Mouse (Mus musculus) CH12.LX (cell line): ENCODE measurements at regions not wholly inside any gene's neighbourhood (a gene's known extent, or its start where the extent isn't known, plus 50 kb on each side); places are given as distances from the start of the nearest gene placed in this dataset.
"Not testable (repeated sequence)": the region's sequence is repeated elsewhere in the genome, so short reads cannot be mapped to it uniquely, and the experiment has no call there.

ENCODE experiments used
- DNase-seq: peaks from one replicate; pipeline ENCODE4 v3.0.0-alpha.2; 2013; ENCODE audit errors: extremely low read depth
- H3K27ac ChIP-seq: 2 replicates; pipeline ENCODE4 v1.5.1; 2012; ENCODE audit warnings: low read depth, mild to moderate bottlenecking, control low read depth, moderate library complexity; ENCODE audit not compliant: insufficient read depth
- H3K27me3 ChIP-seq: replicated peaks from 2 replicates; pipeline ENCODE3; 2012; ENCODE audit warnings: inconsistent platforms
- H3K36me3 ChIP-seq, 2 experiments: replicated peaks in 1 of 2; 2 replicates each; pipeline versions ENCODE3 to v1.6.1; 2012; ENCODE audit warnings: inconsistent platforms in 1 of 2, low read length in 1 of 2, mild to moderate bottlenecking in 1 of 2, mixed read lengths in 1 of 2, moderate library complexity in 1 of 2; ENCODE audit not compliant: control insufficient read depth in 1 of 2, insufficient read depth in 1 of 2
- H3K4me1 ChIP-seq, 2 experiments: 2 replicates each; pipeline ENCODE4 v1.6.1; 2012; ENCODE audit warnings: inconsistent platforms in 1 of 2, moderate library complexity in 1 of 2; ENCODE audit not compliant: insufficient read depth in 2 of 2, control insufficient read depth in 1 of 2
- H3K4me2 ChIP-seq: 2 replicates; pipeline ENCODE4 v1.6.1; 2012; ENCODE audit warnings: low read depth, mild to moderate bottlenecking, control low read depth; ENCODE audit not compliant: poor library complexity, insufficient read depth, severe bottlenecking
- H3K4me3 ChIP-seq, 3 experiments: fragments of 150-350 bp in 1 of 3; sonication (generic) in 1 of 3; replicated peaks in 1 of 3; 2 replicates each; pipeline versions ENCODE3 to v1.5.1; 2011 to 2012; ENCODE audit warnings: low read depth in 2 of 3, low read length in 2 of 3, mild to moderate bottlenecking in 2 of 3, moderate library complexity in 2 of 3, control low read depth in 1 of 3, improper control_type of control experiment in 1 of 3, inconsistent platforms in 1 of 3, mixed read lengths in 1 of 3; ENCODE audit not compliant: poor library complexity in 1 of 3
- H3K79me2 ChIP-seq: replicated peaks from 2 replicates; pipeline ENCODE4 v1.6.1; 2012; ENCODE audit warnings: mild to moderate bottlenecking, moderate library complexity; ENCODE audit not compliant: control insufficient read depth, poor library complexity, insufficient read depth, severe bottlenecking; ENCODE audit errors: extremely low read depth
- H3K9ac ChIP-seq: 2 replicates; pipeline ENCODE4 v1.6.1; 2012; ENCODE audit warnings: low read depth, mild to moderate bottlenecking, control low read depth, moderate library complexity; ENCODE audit not compliant: insufficient read depth
- H3K9me3 ChIP-seq: replicated peaks from 2 replicates; pipeline ENCODE3; 2012; ENCODE audit warnings: low read length, inconsistent platforms, mixed read lengths
- BHLHE40 ChIP-seq: IDR thresholded peaks from 2 replicates; pipeline ENCODE4 v1.6.1; 2011; ENCODE audit warnings: mild to moderate bottlenecking, low read depth, low read length, improper control_type of control experiment
- CHD1 ChIP-seq: IDR thresholded peaks from 2 replicates; pipeline ENCODE4 v1.6.1; 2012; ENCODE audit warnings: low read depth, low read length, improper control_type of control experiment, inconsistent platforms
- CTCF ChIP-seq, 2 experiments: IDR thresholded peaks in 1 of 2; conservative IDR thresholded peaks in 1 of 2; 2 replicates each; pipeline ENCODE4 v1.5.1; 2011 to 2012; ENCODE audit warnings: low read depth in 2 of 2, low read length in 2 of 2, improper control_type of control experiment in 1 of 2, inconsistent platforms in 1 of 2, mild to moderate bottlenecking in 1 of 2, moderate library complexity in 1 of 2
- ELF1 ChIP-seq: IDR thresholded peaks from 2 replicates; pipeline ENCODE4 v1.6.1; 2014; ENCODE audit warnings: low read depth, mild to moderate bottlenecking, inconsistent platforms, low read length, improper control_type of control experiment
- EP300 ChIP-seq: IDR thresholded peaks from 2 replicates; pipeline ENCODE4 v1.6.1; 2011; ENCODE audit warnings: low read length, improper control_type of control experiment
- ETS1 ChIP-seq: conservative IDR thresholded peaks from 2 replicates; pipeline ENCODE4 v1.6.1; 2012; ENCODE audit warnings: low read depth, mild to moderate bottlenecking, inconsistent platforms, low read length, improper control_type of control experiment, moderate library complexity
- JUN ChIP-seq: IDR thresholded peaks from 2 replicates; pipeline ENCODE4 v1.6.1; 2011; ENCODE audit warnings: low read depth, mild to moderate bottlenecking, low read length, improper control_type of control experiment, moderate library complexity; ENCODE audit not compliant: insufficient read depth
- JUND ChIP-seq: conservative IDR thresholded peaks from 2 replicates; pipeline ENCODE4 v1.6.1; 2011; ENCODE audit warnings: low read depth, low read length, improper control_type of control experiment
- MEF2A ChIP-seq: IDR thresholded peaks from 2 replicates; pipeline ENCODE4 v1.6.1; 2014; ENCODE audit warnings: low read depth, mild to moderate bottlenecking, inconsistent platforms, low read length, improper control_type of control experiment, borderline replicate concordance
- MXI1 ChIP-seq: IDR thresholded peaks from 2 replicates; pipeline ENCODE4 v1.6.1; 2011; ENCODE audit warnings: mild to moderate bottlenecking, low read depth, low read length, improper control_type of control experiment
- NRF1 ChIP-seq: IDR thresholded peaks from 2 replicates; pipeline ENCODE4 v1.6.1; 2014; ENCODE audit warnings: low read depth, mild to moderate bottlenecking, inconsistent platforms, low read length, improper control_type of control experiment, moderate library complexity
- POLR2A ChIP-seq: IDR thresholded peaks from 2 replicates; pipeline ENCODE4 v1.6.1; 2011; ENCODE audit warnings: low read depth, mild to moderate bottlenecking, improper control_type of control experiment, low read length
- POLR2AphosphoS2 ChIP-seq: IDR thresholded peaks from 2 replicates; pipeline ENCODE4 v1.6.1; 2011; ENCODE audit warnings: low read depth, low read length, improper control_type of control experiment
- RAD21 ChIP-seq: IDR thresholded peaks from 2 replicates; pipeline ENCODE4 v1.6.1; 2011; ENCODE audit warnings: low read depth, mild to moderate bottlenecking, low read length, improper control_type of control experiment, moderate library complexity
- SMC3 ChIP-seq: IDR thresholded peaks from 2 replicates; pipeline ENCODE4 v1.6.1; 2011; ENCODE audit warnings: low read depth, low read length, improper control_type of control experiment
- ZMIZ1 ChIP-seq: IDR thresholded peaks from 2 replicates; pipeline ENCODE4 v1.6.1; 2012; ENCODE audit warnings: low read depth, mild to moderate bottlenecking, inconsistent platforms, low read length, improper control_type of control experiment
- ZNF384 ChIP-seq: IDR thresholded peaks from 2 replicates; pipeline ENCODE4 v1.6.1; 2012; ENCODE audit warnings: low read depth, low read length, improper control_type of control experiment, inconsistent platforms
- dilution Hi-C: fragments of 300-500 bp; cut with MboI; formaldehyde crosslinking; loops from 2 replicates; pipeline ENCODE4 v1.14.3; 2020; ENCODE audit warnings: low sequenced_read_pairs; ENCODE audit not compliant: extremely low pct_unique_long_range_greater_than_20kb, extremely low pct_ligation_motif_present
- in situ Hi-C: fragments of 300-500 bp; cut with MboI; formaldehyde crosslinking; loops from 3 replicates; pipeline ENCODE4 v1.14.3; 2019; ENCODE audit warnings: low sequenced_read_pairs, low pct_ligation_motif_present, low pct_unique_long_range_greater_than_20kb, mixed read lengths

DNA sequence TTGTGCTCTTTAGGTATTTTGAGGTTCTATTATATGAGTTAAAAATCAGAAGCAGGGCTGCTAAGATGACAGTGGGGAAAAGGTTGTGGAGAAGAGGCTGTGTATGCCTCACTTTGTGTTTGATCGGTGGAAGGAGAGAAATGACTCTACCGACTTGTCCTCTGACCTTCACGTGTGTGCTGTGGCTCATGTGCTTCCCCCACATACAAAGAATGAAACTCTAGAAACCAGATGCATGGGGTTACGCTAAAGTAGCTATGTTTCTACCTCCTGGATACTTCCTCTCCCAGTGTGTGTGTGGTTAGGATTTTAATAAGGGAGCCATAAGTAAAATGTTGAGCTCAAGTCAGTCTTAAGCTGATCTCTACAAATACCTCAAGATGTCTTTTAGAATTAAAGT lies 148.1 kb upstream of the 1700056E22Rik start (continued):
- TF ChIP-seq MEF2A: peak; percentile 71; the same call in 1 of the 2 replicates
- TF ChIP-seq MXI1: peak; percentile 38; the same call in 1 of the 2 replicates
- no peak for TF ChIP-seq CHD1
- no peak for TF ChIP-seq NRF1
- TF ChIP-seq JUN: peak; percentile 67
- no peak for TF ChIP-seq POLR2AphosphoS2
- TF ChIP-seq CTCF (conservative IDR thresholded peaks at IDR 0.05 in 1 of 2, IDR thresholded peaks at IDR 0.05 in 1 of 2; ENCODE audit: low read depth in 2 of 2, low read length in 2 of 2): no peak

- H3K4me3 ChIP-seq, in situ Hi-C loops, DNase-seq, H3K9ac ChIP-seq, dilution Hi-C loops, H3K9me3 ChIP-seq, H3K4me2 ChIP-seq, H3K27me3 ChIP-seq, H3K36me3 ChIP-seq, H3K27ac ChIP-seq, H3K79me2 ChIP-seq: not testable (repeated sequence)
- H3K4me1 ChIP-seq: peaks cover 7 to 40% of the 10 kb centered on the region in 2 experiments
These were observed 140.3 kb upstream of the 1700056E22Rik start for GRCm38 (mm10) chr1:184174416-184174815.

DNA sequence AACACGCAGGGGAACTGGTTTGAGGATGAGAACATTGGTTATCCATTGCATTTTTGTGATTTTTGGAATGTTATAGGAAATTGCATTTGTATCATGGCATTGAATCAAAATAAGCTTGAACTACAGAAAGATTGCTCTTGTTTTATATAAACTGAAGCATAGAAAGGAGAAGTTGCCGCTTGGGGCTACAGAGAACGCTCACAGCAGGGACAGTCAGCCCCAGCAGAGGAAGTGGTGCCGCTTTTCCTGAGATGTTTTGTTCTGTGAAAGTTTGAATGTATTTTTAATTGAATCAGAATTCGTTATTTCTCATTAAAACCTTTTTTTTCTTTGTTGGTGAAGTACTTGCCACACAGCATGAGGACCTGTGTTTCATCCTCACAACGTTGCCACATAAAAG lies 139.6 kb upstream of the 1700056E22Rik start:
- no peak overlapping the region for H3K4me3 ChIP-seq
- in situ Hi-C loops (no loop called here), dilution Hi-C loops (no loop called here)
- H3K4me2 ChIP-seq: no peak overlapping the region
- H3K27ac ChIP-seq: no peak overlapping the region
- TF ChIP-seq ZMIZ1 (no peak), JUND (no peak), POLR2A (no peak), BHLHE40 (no peak), EP300 (no peak), SMC3 (no peak), RAD21 (no peak), ZNF384 (no peak), JUN (no peak), ELF1 (no peak), ETS1 (no peak)
- no peak for DNase-seq
- no peaks in the 10 kb centered on the region for H3K27me3 ChIP-seq
- peaks cover 7 to 40% of the 10 kb centered on the region in 2 experiments for H3K4me1 ChIP-seq
- no peaks in the 10 kb centered on the region for H3K79me2 ChIP-seq
- H3K9ac ChIP-seq: no peak overlapping the region
- H3K36me3 ChIP-seq: no peaks in the 10 kb centered on the region
- no peaks in the 10 kb centered on the region for H3K9me3 ChIP-seq
